Mouse (Mus musculus) heart, embryonic 13.5 days (tissue): Measurements from ENCODE around the gene Map2k3. TPM values are rescaled to one million over a fixed set of nuclear protein-coding genes. Genes with fewer than 3 reads are reported as not detected.
"Not testable (repeated sequence)": the region's sequence is repeated elsewhere in the genome, so short reads cannot be mapped to it uniquely, and the experiment has no call there.

ENCODE experiments used
- ATAC-seq: fragments of 200-750 bp; cut with Nextera tagmentation; 2 replicates; pipeline ENCODE4 v1.8.0; 2017; ENCODE audit warnings: moderate TSS enrichment; ENCODE audit not compliant: insufficient number of reproducible peaks, low FRiP score, low TSS enrichment; ENCODE audit errors: extremely low read depth
- H3K27ac ChIP-seq: fragments of 300-500 bp; sonication (generic); replicated peaks from 2 replicates; pipeline ENCODE4 v1.5.1; 2015; ENCODE audit warnings: moderate library complexity, mild to moderate bottlenecking, inconsistent platforms
- H3K27me3 ChIP-seq: fragments of 300-500 bp; sonication (generic); replicated peaks from 2 replicates; pipeline ENCODE4 v1.6.1; 2015; ENCODE audit warnings: mild to moderate bottlenecking, inconsistent platforms
- H3K36me3 ChIP-seq: fragments of 300-500 bp; sonication (generic); 2 replicates; pipeline ENCODE4 v1.6.1; 2015; ENCODE audit warnings: mild to moderate bottlenecking, inconsistent platforms
- H3K4me1 ChIP-seq: fragments of 300-500 bp; sonication (generic); 2 replicates; pipeline ENCODE4 v1.6.1; 2015; ENCODE audit warnings: inconsistent platforms
- H3K4me2 ChIP-seq: fragments of 300-500 bp; sonication (generic); 2 replicates; pipeline ENCODE4 v1.6.1; 2015; ENCODE audit warnings: inconsistent platforms, mild to moderate bottlenecking, moderate library complexity
- H3K4me3 ChIP-seq: fragments of 300-500 bp; sonication (generic); 2 replicates; pipeline ENCODE4 v1.5.1; 2015; ENCODE audit warnings: moderate library complexity, mild to moderate bottlenecking, inconsistent platforms
- H3K9ac ChIP-seq: fragments of 300-500 bp; sonication (generic); 2 replicates; pipeline ENCODE4 v1.6.1; 2015; ENCODE audit warnings: inconsistent platforms, mild to moderate bottlenecking, moderate library complexity
- H3K9me3 ChIP-seq: fragments of 300-500 bp; sonication (generic); 2 replicates; pipeline ENCODE4 v1.6.1; 2016; ENCODE audit warnings: inconsistent platforms
- WGBS: fragments of 180-500 bp; shearing (Covaris S2); methylation state at CpG from one replicate; pipeline ENCODE4 v1.1.7; 2015; ENCODE audit warnings: mixed read lengths; 5-methylcytosine and 5-hydroxymethylcytosine counted together
- polyA plus RNA-seq: library from polyadenylated mRNA; unstranded; fragments of >200 nt; fragmentation: Nextera tagmentation; extraction: Ambion mirVana; gene quantifications from 2 replicates; pipeline ENCODE4 v1.2.1, GENCODE M21; 2015

Map2k3 gene
- polyA plus RNA-seq: 73.6 and 78.1 TPM in 2 replicates

GRCm38 (mm10) chr11:60931869-60932481 lies at the start of gene Map2k3:
Gene Map2k3 (plus strand): TSS chr11:60932033.
- 0% methylated on average over 59 of the region's 59 CpGs for WGBS
- Histone ChIP-seq H3K27me3 (no peaks in the 10 kb centered on the region), H3K4me1 (peaks cover 66% of the 10 kb centered on the region), H3K4me2 (peak within 1 kb of the TSS; percentile 97), H3K9ac (peak within 1 kb of the TSS; percentile 97), H3K4me3 (peak within 1 kb of the TSS; percentile 90), H3K27ac (peak within 1 kb of the TSS; percentile 89), H3K9me3 (no peaks in the 10 kb centered on the region), H3K36me3 (no peaks in the 10 kb centered on the region)
- ATAC-seq: peak; percentile 90

- no peaks in the 10 kb centered on the region for H3K27me3 ChIP-seq
- H3K4me1 ChIP-seq: peaks cover 26% of the 10 kb centered on the region
- no peak overlapping the region for H3K27ac ChIP-seq
- no peak overlapping the region for H3K4me3 ChIP-seq
- H3K4me2 ChIP-seq: no peak overlapping the region
- WGBS: 70% methylated on average over 3 of the region's 3 CpGs
- ATAC-seq: no peak
- H3K36me3 ChIP-seq: peaks cover 8% of the 10 kb centered on the region
- no peak overlapping the region for H3K9ac ChIP-seq
- no peaks in the 10 kb centered on the region for H3K9me3 ChIP-seq
These were observed 49.4 kb upstream of the Map2k3 start for GRCm38 (mm10) chr11:60882386-60882785.

DNA sequence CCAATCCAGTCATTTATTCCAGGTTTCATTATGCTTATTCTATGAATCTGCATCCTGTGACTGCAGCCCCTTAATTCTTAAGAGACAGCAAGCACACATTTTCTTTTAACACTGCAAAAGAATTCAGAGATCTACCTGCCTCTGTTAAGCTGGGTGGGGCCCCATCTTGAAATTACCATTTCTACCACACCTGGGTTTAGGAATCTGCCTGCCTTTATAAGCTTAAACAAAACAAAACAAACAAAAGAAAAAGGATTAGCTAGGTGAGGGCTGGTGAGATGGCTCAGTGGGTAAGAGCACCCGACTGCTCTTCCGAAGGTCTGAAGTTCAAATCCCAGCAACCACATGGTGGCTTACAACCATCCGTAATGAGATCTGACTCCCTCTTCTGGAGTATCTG lies 44.8 kb upstream of the Map2k3 start:
- not testable (repeated sequence) for H3K9me3 ChIP-seq, H3K4me2 ChIP-seq, ATAC-seq, H3K4me3 ChIP-seq, H3K27me3 ChIP-seq, H3K36me3 ChIP-seq
- WGBS: 83% methylated on average over 3 of the region's 3 CpGs
- Histone ChIP-seq H3K27ac (peak overlapping the region; percentile 32), H3K9ac (0 out of 2 replicates have a peak overlapping the region, but pooled peaks have one; percentile 25), H3K4me1 (peaks cover 27% of the 10 kb centered on the region)

GRCm38 (mm10) chr11:60889861-60890260 lies 42.0 kb upstream of the Map2k3 start:
- 62% methylated on average over 2 of the region's 2 CpGs for WGBS
- no peak overlapping the region for H3K9ac ChIP-seq

DNA sequence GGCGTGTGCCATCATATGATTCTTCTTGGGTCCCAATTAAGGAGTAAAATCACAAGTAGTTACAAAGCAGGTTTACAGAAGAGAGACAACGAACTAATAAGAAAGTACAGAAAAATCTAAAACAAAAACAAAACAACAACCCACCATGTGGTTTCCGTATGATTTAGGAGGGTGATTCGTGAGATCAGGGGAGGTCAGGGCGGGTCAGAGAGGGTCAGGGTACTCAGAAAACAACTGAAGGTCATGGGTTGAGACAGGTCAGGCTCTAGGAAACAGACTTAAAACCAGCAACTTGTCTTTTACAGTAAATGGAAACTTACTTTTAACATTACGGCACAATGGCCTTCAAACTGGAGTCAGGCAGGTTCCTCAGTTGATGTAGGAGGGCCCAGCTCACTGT lies 41.5 kb upstream of the Map2k3 start:
- no peaks in the 10 kb centered on the region for H3K27me3 ChIP-seq
- WGBS: 72% methylated on average over 6 of the region's 6 CpGs
- no peak overlapping the region for H3K27ac ChIP-seq
- peaks cover 20% of the 10 kb centered on the region for H3K4me1 ChIP-seq
- no peak for ATAC-seq
- no peaks in the 10 kb centered on the region for H3K9me3 ChIP-seq
- H3K9ac ChIP-seq: no peak overlapping the region
- H3K4me2 ChIP-seq: no peak overlapping the region
- no peaks in the 10 kb centered on the region for H3K36me3 ChIP-seq
- no peak overlapping the region for H3K4me3 ChIP-seq

More at GRCm38 (mm10) chr11:60889861-60890260, 42.0 kb upstream of the Map2k3 start:
- Histone ChIP-seq H3K9me3 (no peaks in the 10 kb centered on the region), H3K27me3 (no peaks in the 10 kb centered on the region), H3K4me3 (no peak overlapping the region), H3K4me1 (peaks cover 20% of the 10 kb centered on the region), H3K27ac (no peak overlapping the region), H3K4me2 (no peak overlapping the region), H3K36me3 (no peaks in the 10 kb centered on the region)
- no peak for ATAC-seq

DNA sequence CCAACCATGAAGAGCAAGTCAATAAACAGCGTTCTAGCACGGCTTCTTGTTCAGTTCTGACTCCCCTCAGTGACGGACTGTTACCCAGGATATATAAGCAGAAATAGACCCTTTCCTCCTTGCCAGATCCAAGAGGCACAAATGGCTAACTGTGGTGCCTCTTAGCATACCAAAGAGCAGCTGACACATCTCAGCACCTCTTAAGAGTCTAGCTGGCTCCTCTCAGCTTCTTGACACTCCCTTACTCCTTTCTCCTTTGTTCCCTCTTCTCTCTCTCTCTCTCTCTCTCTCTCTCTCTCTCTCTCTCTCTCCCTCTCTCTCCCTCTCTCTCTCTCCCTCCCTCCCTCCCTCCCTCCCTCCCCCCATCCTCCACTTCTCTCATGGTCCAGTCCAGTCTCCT lies 41.1 kb upstream of the Map2k3 start:
- Histone ChIP-seq H3K4me3 (no peak overlapping the region), H3K9ac (no peak overlapping the region), H3K9me3 (no peaks in the 10 kb centered on the region), H3K27me3 (no peaks in the 10 kb centered on the region), H3K4me1 (peaks cover 24% of the 10 kb centered on the region), H3K27ac (no peak overlapping the region), H3K36me3 (no peaks in the 10 kb centered on the region), H3K4me2 (no peak overlapping the region)
- 50% methylated on average over 3 of the region's 3 CpGs for WGBS
- no peak for ATAC-seq

- WGBS: 10% methylated on average over 4 of the region's 4 CpGs
- peak overlapping the region; percentile 65 for H3K27ac ChIP-seq
- H3K36me3 ChIP-seq: no peaks in the 10 kb centered on the region
- ATAC-seq: no peak
- H3K4me2 ChIP-seq: peak overlapping the region; percentile 9; the same call in 1 of the 2 replicates
- no peak overlapping the region for H3K9ac ChIP-seq
- no peaks in the 10 kb centered on the region for H3K9me3 ChIP-seq
- H3K4me1 ChIP-seq: peaks cover 20% of the 10 kb centered on the region
- no peaks in the 10 kb centered on the region for H3K27me3 ChIP-seq
- no peak overlapping the region for H3K4me3 ChIP-seq
These were observed 35.9 kb upstream of the Map2k3 start for GRCm38 (mm10) chr11:60895915-60896314.

DNA sequence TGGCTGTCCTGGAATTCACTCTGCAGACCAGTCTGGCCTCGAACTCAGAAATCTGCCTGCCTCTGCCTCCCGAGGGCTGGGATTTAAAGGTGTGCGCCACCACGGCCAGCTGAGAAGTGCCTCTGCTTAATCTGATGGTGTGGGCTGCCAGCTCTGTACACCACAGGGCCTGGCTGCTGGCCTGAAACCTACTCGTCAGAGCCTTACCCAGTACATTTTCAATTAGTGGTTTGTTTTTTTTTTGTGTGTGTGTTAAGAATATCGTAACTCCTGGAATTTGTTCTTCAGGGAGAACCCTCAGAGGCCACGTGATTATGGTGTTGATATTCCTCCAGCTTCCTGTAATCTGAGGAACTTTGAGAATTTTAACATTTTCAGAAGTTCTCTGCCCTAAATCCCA lies 29.8 kb upstream of the Map2k3 start:
- peaks cover 13% of the 10 kb centered on the region for H3K4me1 ChIP-seq
- H3K4me3 ChIP-seq: no peak overlapping the region
- no peaks in the 10 kb centered on the region for H3K9me3 ChIP-seq
- ATAC-seq: no peak
- peaks cover 39% of the 10 kb centered on the region for H3K36me3 ChIP-seq
- 72% methylated on average over 7 of the region's 7 CpGs for WGBS
- 0 out of 2 replicates have a peak overlapping the region, but pooled peaks have one; percentile 1 for H3K27ac ChIP-seq
- no peaks in the 10 kb centered on the region for H3K27me3 ChIP-seq
- no peak overlapping the region for H3K4me2 ChIP-seq
- no peak overlapping the region for H3K9ac ChIP-seq

GRCm38 (mm10) chr11:60902486-60902885 lies 29.3 kb upstream of the Map2k3 start:
- no peak overlapping the region for H3K9ac ChIP-seq
- 0 out of 2 replicates have a peak overlapping the region, but pooled peaks have one; percentile 1 for H3K27ac ChIP-seq
- no peak for ATAC-seq
- peaks cover 39% of the 10 kb centered on the region for H3K36me3 ChIP-seq
- no peaks in the 10 kb centered on the region for H3K27me3 ChIP-seq
- H3K9me3 ChIP-seq: no peaks in the 10 kb centered on the region
- no peak overlapping the region for H3K4me3 ChIP-seq
- H3K4me2 ChIP-seq: no peak overlapping the region
- peaks cover 9% of the 10 kb centered on the region; the same call in 1 of the 2 replicates for H3K4me1 ChIP-seq
- 55% methylated on average over 4 of the region's 4 CpGs for WGBS

- H3K9me3 ChIP-seq: no peaks in the 10 kb centered on the region
- ATAC-seq: no peak
- H3K36me3 ChIP-seq: peaks cover 39% of the 10 kb centered on the region
- peaks cover 9% of the 10 kb centered on the region; the same call in 1 of the 2 replicates for H3K4me1 ChIP-seq
- no peak overlapping the region for H3K4me3 ChIP-seq
- no peak overlapping the region for H3K4me2 ChIP-seq
- no peaks in the 10 kb centered on the region for H3K27me3 ChIP-seq
- 84% methylated on average over 6 of the region's 6 CpGs for WGBS
- no peak overlapping the region for H3K9ac ChIP-seq
- no peak overlapping the region for H3K27ac ChIP-seq
These were observed 28.2 kb upstream of the Map2k3 start for GRCm38 (mm10) chr11:60903661-60904061.

GRCm38 (mm10) chr11:60905407-60906120 lies 26.3 kb upstream of the Map2k3 start:
- Histone ChIP-seq H3K9ac (no peak overlapping the region), H3K27me3 (no peaks in the 10 kb centered on the region), H3K36me3 (peaks cover 39% of the 10 kb centered on the region), H3K4me2 (no peak overlapping the region), H3K27ac (no peak overlapping the region), H3K4me1 (peaks cover 9% of the 10 kb centered on the region; the same call in 1 of the 2 replicates), H3K4me3 (no peak overlapping the region), H3K9me3 (no peaks in the 10 kb centered on the region)
- 85% methylated on average over 10 of the region's 10 CpGs for WGBS
- no peak for ATAC-seq
